Mouse (Mus musculus) forebrain, embryonic 15.5 days (tissue): Measurements from ENCODE around the gene Spsb4. TPM values are rescaled to one million over a fixed set of nuclear protein-coding genes. Genes with fewer than 3 reads are reported as not detected.

Source experiments
- ATAC-seq: fragments of 200-750 bp; cut with Nextera tagmentation; replicated peaks from 2 replicates; pipeline ENCODE4 v1.8.0; 2017; ENCODE audit warnings: mild to moderate bottlenecking, moderate TSS enrichment, moderate library complexity
- H3K27ac ChIP-seq: fragments of 300-500 bp; sonication (generic); replicated peaks from 2 replicates; pipeline ENCODE4 v1.5.1; 2015; ENCODE audit warnings: mild to moderate bottlenecking, inconsistent platforms
- H3K27me3 ChIP-seq: fragments of 300-500 bp; sonication (generic); 2 replicates; pipeline ENCODE4 v1.6.1; 2015; ENCODE audit warnings: inconsistent platforms
- H3K36me3 ChIP-seq: fragments of 300-500 bp; sonication (generic); 2 replicates; pipeline ENCODE4 v1.6.1; 2015; ENCODE audit warnings: mild to moderate bottlenecking, inconsistent platforms
- H3K4me1 ChIP-seq: fragments of 300-500 bp; sonication (generic); 2 replicates; pipeline ENCODE4 v1.6.1; 2015; ENCODE audit warnings: inconsistent platforms
- H3K4me2 ChIP-seq: fragments of 300-500 bp; sonication (generic); replicated peaks from 2 replicates; pipeline ENCODE4 v1.6.1; 2015; ENCODE audit warnings: mild to moderate bottlenecking, inconsistent platforms
- H3K4me3 ChIP-seq: fragments of 300-500 bp; sonication (generic); 2 replicates; pipeline ENCODE4 v1.5.1; 2015; ENCODE audit warnings: mild to moderate bottlenecking, inconsistent platforms
- H3K9ac ChIP-seq: fragments of 300-500 bp; sonication (generic); replicated peaks from 2 replicates; pipeline ENCODE4 v1.6.1; 2015; ENCODE audit warnings: mild to moderate bottlenecking, inconsistent platforms
- H3K9me3 ChIP-seq: fragments of 300-500 bp; sonication (generic); 2 replicates; pipeline ENCODE4 v1.6.1; 2016; ENCODE audit warnings: inconsistent platforms
- WGBS: fragments of 180-500 bp; shearing (Covaris S2); methylation state at CpG from one replicate; pipeline ENCODE4 v1.1.7; 2015; ENCODE audit warnings: mixed read lengths; 5-methylcytosine and 5-hydroxymethylcytosine counted together
- polyA plus RNA-seq: library from polyadenylated mRNA; unstranded; fragments of >200 nt; fragmentation: Nextera tagmentation; extraction: Ambion mirVana; gene quantifications from 2 replicates; pipeline ENCODE4 v1.2.1, GENCODE M21; 2015

Gene Spsb4
- polyA plus RNA-seq, 1 experiment from 2014 or later, result 24.7 TPM

GRCm38 (mm10) chr9:97036656-97037055, 18.0 kb upstream of the Spsb4 start:
- no peak overlapping the region for H3K27ac ChIP-seq
- H3K4me1 ChIP-seq, result no peaks in the 10 kb centered on the region
- H3K4me2 ChIP-seq, result no peak overlapping the region
- ATAC-seq, result no peak
- 61% methylated on average over 7 of the region's 7 CpGs for WGBS
- no peaks in the 10 kb centered on the region for H3K36me3 ChIP-seq
- no peaks in the 10 kb centered on the region for H3K27me3 ChIP-seq
- no peak overlapping the region for H3K4me3 ChIP-seq
- no peaks in the 10 kb centered on the region for H3K9me3 ChIP-seq
- H3K9ac ChIP-seq, result no peak overlapping the region

GRCm38 (mm10) chr9:97027361-97027760, 8.7 kb upstream of the Spsb4 start:
- no peaks in the 10 kb centered on the region for H3K36me3 ChIP-seq
- 83% methylated on average over 12 of the region's 12 CpGs for WGBS
- H3K9me3 ChIP-seq, result no peaks in the 10 kb centered on the region
- no peak overlapping the region for H3K4me3 ChIP-seq
- H3K27ac ChIP-seq, result no peak overlapping the region
- no peak for ATAC-seq
- H3K4me2 ChIP-seq, result no peak overlapping the region
- H3K9ac ChIP-seq, result no peak overlapping the region
- no peaks in the 10 kb centered on the region for H3K27me3 ChIP-seq
- no peaks in the 10 kb centered on the region for H3K4me1 ChIP-seq

GRCm38 (mm10) chr9:97026006-97026405, 7.4 kb upstream of the Spsb4 start:
- no peak overlapping the region for H3K27ac ChIP-seq
- no peak overlapping the region for H3K9ac ChIP-seq
- no peaks in the 10 kb centered on the region for H3K9me3 ChIP-seq
- H3K4me1 ChIP-seq, result no peaks in the 10 kb centered on the region
- H3K36me3 ChIP-seq, result no peaks in the 10 kb centered on the region
- no peak for ATAC-seq
- WGBS, result 86% methylated on average over 4 of the region's 4 CpGs
- H3K4me2 ChIP-seq, result no peak overlapping the region
- no peaks in the 10 kb centered on the region for H3K27me3 ChIP-seq
- H3K4me3 ChIP-seq, result no peak overlapping the region

- Histone ChIP-seq H3K9ac (no peak overlapping the region), H3K4me2 (no peak overlapping the region), H3K9me3 (no peaks in the 10 kb centered on the region), H3K27ac (no peak overlapping the region), H3K27me3 (no peaks in the 10 kb centered on the region), H3K36me3 (no peaks in the 10 kb centered on the region), H3K4me3 (no peak overlapping the region), H3K4me1 (peaks cover 1% of the 10 kb centered on the region; the same call in 1 of the 2 replicates)
- 78% methylated on average over 7 of the region's 7 CpGs for WGBS
- no peak for ATAC-seq
Observed at GRCm38 (mm10) chr9:97024451-97024850, 5.8 kb upstream of the Spsb4 start.

- peaks cover 7% of the 10 kb centered on the region; the same call in 1 of the 2 replicates for H3K4me1 ChIP-seq
- H3K4me3 ChIP-seq, result no peak overlapping the region
- 94% methylated on average over 4 of the region's 4 CpGs for WGBS
- ATAC-seq, result no peak
- H3K9me3 ChIP-seq, result no peaks in the 10 kb centered on the region
- H3K36me3 ChIP-seq, result no peaks in the 10 kb centered on the region
- no peaks in the 10 kb centered on the region for H3K27me3 ChIP-seq
- no peak overlapping the region for H3K4me2 ChIP-seq
- no peak overlapping the region for H3K27ac ChIP-seq
- no peak overlapping the region for H3K9ac ChIP-seq
Observed at GRCm38 (mm10) chr9:97022948-97023347, 4.3 kb upstream of the Spsb4 start.

- 85% methylated on average over 5 of the region's 5 CpGs for WGBS
- no peak for ATAC-seq
Observed at GRCm38 (mm10) chr9:97022371-97022770, 3.7 kb upstream of the Spsb4 start.

GRCm38 (mm10) chr9:97020152-97020551, 1.5 kb upstream of the Spsb4 start:
- H3K27ac ChIP-seq, result no peak overlapping the region
- no peak for ATAC-seq

More at GRCm38 (mm10) chr9:97022371-97022770, 3.7 kb upstream of the Spsb4 start:
- Histone ChIP-seq H3K4me3 (no peak overlapping the region), H3K27me3 (no peaks in the 10 kb centered on the region), H3K9ac (no peak overlapping the region), H3K36me3 (no peaks in the 10 kb centered on the region), H3K27ac (no peak overlapping the region), H3K9me3 (no peaks in the 10 kb centered on the region), H3K4me1 (peaks cover 9% of the 10 kb centered on the region), H3K4me2 (no peak overlapping the region)

GRCm38 (mm10) chr9:97019686-97020085, 1.0 kb upstream of the Spsb4 start:
- Histone ChIP-seq H3K36me3 (no peaks in the 10 kb centered on the region), H3K4me3 (no peak overlapping the region), H3K27me3 (no peaks in the 10 kb centered on the region), H3K4me1 (peaks cover 35% of the 10 kb centered on the region), H3K4me2 (no peak overlapping the region; the same call in 1 of the 2 replicates), H3K9ac (0 out of 2 replicates have a peak overlapping the region, but pooled peaks have one; percentile 93), H3K27ac (peak overlapping the region; percentile 96; the same call in 1 of the 2 replicates), H3K9me3 (no peaks in the 10 kb centered on the region)
- no peak for ATAC-seq
- 67% methylated on average over 2 of the region's 2 CpGs for WGBS

More at GRCm38 (mm10) chr9:97020152-97020551, 1.5 kb upstream of the Spsb4 start:
- Histone ChIP-seq H3K4me1 (peaks cover 30% of the 10 kb centered on the region), H3K9ac (no peak overlapping the region), H3K9me3 (no peaks in the 10 kb centered on the region), H3K27me3 (no peaks in the 10 kb centered on the region), H3K36me3 (no peaks in the 10 kb centered on the region), H3K4me3 (no peak overlapping the region), H3K4me2 (no peak overlapping the region)
- WGBS, result 88% methylated on average over 8 of the region's 8 CpGs

GRCm38 (mm10) chr9:97019231-97019630, 588 bp upstream of the Spsb4 start:
- peaks cover 37% of the 10 kb centered on the region for H3K4me1 ChIP-seq
- peak overlapping the region; percentile 96 for H3K27ac ChIP-seq
- H3K4me3 ChIP-seq, result peak overlapping the region; percentile 76
- ATAC-seq, result no peak
- H3K36me3 ChIP-seq, result no peaks in the 10 kb centered on the region
- H3K9ac ChIP-seq, result peak overlapping the region; percentile 93
- H3K27me3 ChIP-seq, result no peaks in the 10 kb centered on the region
- no peaks in the 10 kb centered on the region for H3K9me3 ChIP-seq
- under 1% methylated on average over 11 of the region's 11 CpGs for WGBS
- H3K4me2 ChIP-seq, result peak overlapping the region; percentile 83

- Histone ChIP-seq H3K4me1 (peaks cover 47% of the 10 kb centered on the region), H3K27ac (peak overlapping the region; percentile 96), H3K27me3 (no peaks in the 10 kb centered on the region), H3K9ac (peak overlapping the region; percentile 93), H3K4me3 (peak overlapping the region; percentile 76), H3K4me2 (peak overlapping the region; percentile 83), H3K9me3 (no peaks in the 10 kb centered on the region), H3K36me3 (no peaks in the 10 kb centered on the region)
- ATAC-seq, result peak; percentile 64
- WGBS, result under 1% methylated on average over 60 of the region's 62 CpGs
Observed at GRCm38 (mm10) chr9:97017811-97018641, 617 bp downstream of the Spsb4 start.

GRCm38 (mm10) chr9:97017121-97017810, 1.4 kb downstream of the Spsb4 start:
- H3K27ac ChIP-seq, result peak overlapping the region; percentile 96; the same call in 1 of the 2 replicates
- H3K9ac ChIP-seq, result peak overlapping the region; percentile 93
- H3K36me3 ChIP-seq, result no peaks in the 10 kb centered on the region
- under 1% methylated on average over 34 of the region's 34 CpGs for WGBS
- no peak for ATAC-seq
- peaks cover 55% of the 10 kb centered on the region for H3K4me1 ChIP-seq
- peak overlapping the region; percentile 76 for H3K4me3 ChIP-seq
- no peaks in the 10 kb centered on the region for H3K9me3 ChIP-seq
- H3K4me2 ChIP-seq, result peak overlapping the region; percentile 83
- no peaks in the 10 kb centered on the region for H3K27me3 ChIP-seq

GRCm38 (mm10) chr9:97015751-97016150, 2.9 kb downstream of the Spsb4 start:
- WGBS, result 2% methylated on average over 6 of the region's 6 CpGs
- Histone ChIP-seq H3K27me3 (no peaks in the 10 kb centered on the region), H3K9ac (no peak overlapping the region), H3K36me3 (no peaks in the 10 kb centered on the region), H3K4me2 (peak overlapping the region; percentile 83), H3K4me1 (peaks cover 70% of the 10 kb centered on the region), H3K27ac (peak overlapping the region; percentile 66), H3K4me3 (no peak overlapping the region), H3K9me3 (no peaks in the 10 kb centered on the region)
- no peak for ATAC-seq
